Mouse (Mus musculus) embryo, embryonic 11.5 days (tissue): Measurements from ENCODE around the gene Gm9999.
"Not testable (repeated sequence)": the region's sequence is repeated elsewhere in the genome, so short reads cannot be mapped to it uniquely, and the experiment has no call there.

Experiments used
- DNase-seq: peaks from one replicate; pipeline ENCODE4 v3.0.0-alpha.2; 2012; ENCODE audit warnings: low read depth, low spot score

Gm9999 gene

DNA sequence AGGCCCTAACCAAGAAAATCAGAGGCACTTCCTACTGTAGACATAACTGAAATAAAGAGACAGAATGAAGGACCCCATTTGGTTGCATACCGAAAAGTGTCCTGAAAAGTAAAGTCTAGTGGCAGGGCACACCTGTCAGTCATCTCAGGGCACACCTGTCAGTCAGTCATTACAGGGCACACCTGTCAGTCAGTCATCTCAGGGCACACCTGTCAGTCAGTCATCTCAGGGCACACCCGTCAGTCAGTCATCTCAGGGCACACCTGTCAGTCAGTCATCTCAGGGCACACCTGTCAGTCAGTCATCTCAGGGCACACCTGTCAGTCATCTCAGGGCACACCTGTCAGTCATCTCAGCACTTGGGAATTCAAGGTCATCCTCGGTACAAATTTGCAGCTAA lies 43.5 kb downstream of the Gm9999 start:
- DNase-seq: not testable (repeated sequence)

GRCm38 (mm10) chr7:47027520-47027919 lies 44.1 kb downstream of the Gm9999 start:
- no peak for DNase-seq

DNA sequence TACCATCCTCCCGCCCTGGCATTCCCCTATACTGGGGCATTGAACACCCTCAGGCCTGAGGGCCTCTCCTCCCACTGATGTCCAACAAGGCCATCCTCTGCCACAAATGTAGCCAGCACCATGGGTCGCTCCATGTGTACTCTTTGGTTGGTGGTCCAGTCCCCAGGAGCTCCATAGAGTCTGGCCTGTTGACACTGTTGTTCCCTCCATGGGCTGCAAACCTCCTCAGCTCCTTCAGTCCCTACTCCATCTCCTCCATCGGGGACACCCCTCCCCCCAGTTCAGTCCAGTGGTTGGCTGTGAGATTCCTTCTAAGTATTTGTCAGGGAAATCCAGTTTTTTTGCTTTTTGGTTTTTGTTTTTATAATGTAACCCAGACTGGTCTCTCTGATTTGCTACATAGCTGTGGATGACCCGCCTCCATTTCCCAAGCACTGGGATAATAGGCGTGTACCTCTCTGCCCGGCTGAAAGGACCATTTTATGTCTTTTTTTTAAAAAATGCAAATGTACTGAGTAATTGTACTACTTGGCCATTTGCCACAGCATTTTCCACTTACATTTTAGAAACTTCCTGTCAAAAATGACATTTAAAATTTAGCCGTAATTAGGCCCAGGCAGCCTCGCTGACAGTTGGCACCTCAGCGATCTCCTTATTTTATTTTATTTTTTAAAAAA lies 47.3 kb downstream of the Gm9999 start:
- DNase-seq: no peak

DNA sequence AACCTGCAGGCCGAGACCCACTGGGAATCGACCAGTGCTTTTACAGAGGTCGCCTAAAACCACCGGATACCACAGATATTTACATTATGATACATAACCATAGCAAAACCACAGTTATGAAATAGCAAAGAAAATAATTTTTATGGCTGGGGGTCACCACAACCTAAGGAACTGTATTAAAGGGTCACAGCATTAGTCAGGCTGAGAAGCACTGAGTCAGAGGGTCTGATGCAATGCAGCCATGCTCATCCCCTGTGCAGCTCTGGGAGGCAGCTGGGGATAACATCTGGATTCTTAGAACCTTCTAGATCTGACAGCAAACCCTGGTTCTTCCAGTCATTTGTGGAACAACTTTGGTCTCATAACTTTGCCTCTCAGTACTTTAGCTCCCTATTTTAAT lies 48.0 kb downstream of the Gm9999 start:
- no peak for DNase-seq

- DNase-seq: no peak
These were observed 51.5 kb downstream of the Gm9999 start for GRCm38 (mm10) chr7:47034785-47035384.

DNA sequence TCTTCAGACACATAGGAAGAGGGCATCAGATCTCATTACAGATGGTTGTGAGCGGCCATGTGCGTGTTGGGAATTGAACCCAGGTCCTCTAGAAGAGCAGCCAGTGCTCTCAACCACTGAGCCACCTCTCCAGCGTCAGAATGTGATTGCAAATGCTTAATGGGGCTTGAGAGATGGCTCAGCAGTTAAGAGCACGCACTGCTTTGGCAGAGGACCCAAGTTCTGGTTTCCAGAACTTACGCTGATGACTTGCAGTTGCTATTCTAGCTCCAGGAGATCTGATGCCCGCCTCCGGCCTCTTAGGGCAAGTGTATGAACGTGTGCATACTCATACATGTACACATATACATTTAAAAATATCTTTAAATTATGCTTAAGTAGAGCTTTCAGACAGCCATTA lies 52.0 kb downstream of the Gm9999 start:
- no peak for DNase-seq
